Mouse (Mus musculus): ENCODE results near the gene Pakap.

DNA sequence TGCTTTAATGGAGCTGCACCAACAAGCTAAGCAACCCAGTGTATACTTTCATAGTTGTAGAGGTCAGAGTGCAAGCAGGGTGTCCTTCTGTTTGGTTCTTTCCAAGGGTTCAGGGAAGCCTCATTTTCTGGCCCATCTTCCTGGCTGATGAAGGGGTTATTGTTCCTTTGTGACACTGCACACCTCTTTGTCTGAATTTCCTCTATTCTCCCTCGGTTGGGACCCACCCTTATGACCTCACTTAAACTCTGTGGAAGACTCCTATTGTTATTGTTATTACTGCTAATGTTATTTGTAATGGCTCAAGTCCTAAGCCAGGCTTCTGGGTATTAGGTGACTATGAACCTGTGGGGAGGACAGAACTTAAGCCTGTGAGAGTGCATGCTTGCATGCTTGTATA, 273.9 kb downstream of the Pakap start:
- TF ChIP-seq CTCF (IDR thresholded peaks at IDR 0.05; ENCODE audit: borderline replicate concordance, insufficient read depth, low read depth, low read length): no peak
- no peak for TF ChIP-seq POLR2A (IDR thresholded peaks at IDR 0.05; ENCODE audit: borderline replicate concordance, insufficient read depth, low read length)

Data from cerebellum, adult 2 months (tissue).